Mouse (Mus musculus): ENCODE results near the gene Nfe2. TPM values are rescaled to one million over a fixed set of nuclear protein-coding genes. Genes with fewer than 3 reads are reported as not detected.

The Nfe2 gene
- 4.3 and 6.9 TPM in 2 replicates for polyA plus RNA-seq (2015; fragmentation: Nextera tagmentation; extraction: Ambion mirVana)

GRCm38 (mm10) chr15:103257790-103258728 lies at the start of gene Nfe2:
Nfe2 (minus strand) TSS chr15:103258403.
- no peaks in the 10 kb centered on the region for H3K36me3 ChIP-seq (ENCODE audit: control insufficient read depth, insufficient read depth, low read length)
- peak within 1 kb of the TSS; percentile 17 for H3K4me3 ChIP-seq (ENCODE audit: low read length)
- 10% methylated on average over 15 of the region's 15 CpGs for WGBS
- peaks cover 3% of the 10 kb centered on the region; the same call in 1 of the 2 replicates for H3K27me3 ChIP-seq (ENCODE audit: control insufficient read depth, insufficient read depth, low read depth, low read length)
- H3K27ac ChIP-seq (ENCODE audit: low read length) = no peak within 1 kb of the TSS
- peak; percentile 88 for ATAC-seq (ENCODE audit: low read depth)
- H3K4me1 ChIP-seq (replicated peaks; ENCODE audit: control insufficient read depth, insufficient read depth, low read length) = peaks cover 15% of the 10 kb centered on the region
- H3K4me2 ChIP-seq (ENCODE audit: low read depth, low read length) = peak within 1 kb of the TSS; percentile 50
- H3K9ac ChIP-seq (ENCODE audit: low read length) = peak within 1 kb of the TSS; percentile 19; the same call in 1 of the 2 replicates
- no peaks in the 10 kb centered on the region for H3K9me3 ChIP-seq (ENCODE audit: control insufficient read depth, low read length)

DNA sequence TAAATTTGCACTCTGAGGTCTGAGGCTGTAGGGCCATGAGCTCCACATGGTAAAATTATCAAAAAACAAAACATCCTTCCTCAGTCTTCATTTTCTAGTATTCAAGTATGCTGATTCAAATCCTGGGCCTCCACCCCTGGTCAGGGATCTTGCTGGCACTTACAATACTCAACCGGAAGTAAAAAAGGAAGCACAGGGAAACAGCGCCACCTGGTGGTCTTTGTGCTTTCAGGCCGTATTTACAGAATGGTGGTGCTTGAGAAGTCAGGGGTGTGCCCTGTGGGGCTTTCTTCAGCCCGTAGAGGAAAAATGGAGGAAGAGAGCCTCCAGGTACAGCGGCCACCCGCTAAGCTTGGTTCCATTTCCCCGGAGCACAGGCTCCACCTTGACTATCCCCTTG lies 48.9 kb upstream of the Nfe2 start:
- 2% methylated on average over 7 of the region's 7 CpGs for WGBS
- Histone ChIP-seq H3K4me1 (replicated peaks; ENCODE audit: control insufficient read depth, insufficient read depth, low read length) (peaks cover 47% of the 10 kb centered on the region), H3K27me3 (ENCODE audit: control insufficient read depth, insufficient read depth, low read depth, low read length) (peaks cover 3% of the 10 kb centered on the region; the same call in 1 of the 2 replicates), H3K9ac (ENCODE audit: low read length) (peak overlapping the region; percentile 51), H3K4me3 (ENCODE audit: low read length) (no peak overlapping the region), H3K4me2 (ENCODE audit: low read depth, low read length) (peak overlapping the region; percentile 41), H3K27ac (ENCODE audit: low read length) (peak overlapping the region; percentile 51), H3K9me3 (ENCODE audit: control insufficient read depth, low read length) (no peaks in the 10 kb centered on the region), H3K36me3 (ENCODE audit: control insufficient read depth, insufficient read depth, low read length) (no peaks in the 10 kb centered on the region)
- ATAC-seq (ENCODE audit: low read depth) = no peak

GRCm38 (mm10) chr15:103305792-103306645 lies 47.8 kb upstream of the Nfe2 start:
- Histone ChIP-seq H3K27ac (ENCODE audit: low read length) (peak overlapping the region; percentile 96), H3K36me3 (ENCODE audit: control insufficient read depth, insufficient read depth, low read length) (no peaks in the 10 kb centered on the region), H3K27me3 (ENCODE audit: control insufficient read depth, insufficient read depth, low read depth, low read length) (peaks cover 3% of the 10 kb centered on the region; the same call in 1 of the 2 replicates), H3K9me3 (ENCODE audit: control insufficient read depth, low read length) (no peaks in the 10 kb centered on the region), H3K4me2 (ENCODE audit: low read depth, low read length) (peak overlapping the region; percentile 65), H3K4me3 (ENCODE audit: low read length) (peak overlapping the region; percentile 53), H3K9ac (ENCODE audit: low read length) (peak overlapping the region; percentile 81), H3K4me1 (replicated peaks; ENCODE audit: control insufficient read depth, insufficient read depth, low read length) (peaks cover 58% of the 10 kb centered on the region)
- ATAC-seq (ENCODE audit: low read depth) = no peak
- WGBS = 31% methylated on average over 8 of the region's 8 CpGs

DNA sequence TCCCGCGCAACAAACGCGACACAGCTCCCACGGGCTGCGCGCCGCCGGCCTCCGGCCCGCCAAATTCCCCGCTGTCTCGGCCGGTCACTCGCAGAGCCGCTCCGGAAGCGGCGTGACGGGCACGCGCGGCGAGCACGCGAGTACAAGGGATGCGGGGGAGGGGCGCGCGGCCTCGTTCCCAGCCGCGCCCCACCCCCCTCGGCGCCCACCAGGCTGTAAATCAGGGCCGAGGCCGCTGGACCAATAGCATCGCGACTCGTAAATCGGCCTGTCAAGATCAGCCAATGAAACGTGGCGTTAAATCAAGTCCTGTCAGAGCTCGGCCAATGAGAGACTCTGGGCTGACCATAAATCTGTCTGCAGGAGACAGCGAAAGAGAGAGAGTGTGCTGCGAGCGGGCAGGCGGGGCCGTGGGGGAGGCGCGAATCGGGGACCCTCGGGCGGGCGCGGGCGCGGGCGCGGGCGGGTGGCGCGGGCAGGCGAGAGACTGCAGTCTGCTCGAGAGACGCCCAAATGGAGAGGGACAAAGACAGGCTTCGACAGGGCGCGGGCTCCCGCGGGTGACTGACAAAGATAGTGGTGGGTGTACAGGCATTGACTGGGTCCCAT lies 47.0 kb upstream of the Nfe2 start:
- Histone ChIP-seq H3K36me3 (ENCODE audit: control insufficient read depth, insufficient read depth, low read length) (no peaks in the 10 kb centered on the region), H3K9ac (ENCODE audit: low read length) (peak overlapping the region; percentile 81), H3K4me2 (ENCODE audit: low read depth, low read length) (peak overlapping the region; percentile 65), H3K27me3 (ENCODE audit: control insufficient read depth, insufficient read depth, low read depth, low read length) (peaks cover 3% of the 10 kb centered on the region; the same call in 1 of the 2 replicates), H3K27ac (ENCODE audit: low read length) (peak overlapping the region; percentile 96), H3K9me3 (ENCODE audit: control insufficient read depth, low read length) (no peaks in the 10 kb centered on the region), H3K4me1 (replicated peaks; ENCODE audit: control insufficient read depth, insufficient read depth, low read length) (peaks cover 66% of the 10 kb centered on the region), H3K4me3 (ENCODE audit: low read length) (peak overlapping the region; percentile 53)
- peak; percentile 96 for ATAC-seq (ENCODE audit: low read depth)
- 1% methylated on average over 66 of the region's 71 CpGs for WGBS

DNA sequence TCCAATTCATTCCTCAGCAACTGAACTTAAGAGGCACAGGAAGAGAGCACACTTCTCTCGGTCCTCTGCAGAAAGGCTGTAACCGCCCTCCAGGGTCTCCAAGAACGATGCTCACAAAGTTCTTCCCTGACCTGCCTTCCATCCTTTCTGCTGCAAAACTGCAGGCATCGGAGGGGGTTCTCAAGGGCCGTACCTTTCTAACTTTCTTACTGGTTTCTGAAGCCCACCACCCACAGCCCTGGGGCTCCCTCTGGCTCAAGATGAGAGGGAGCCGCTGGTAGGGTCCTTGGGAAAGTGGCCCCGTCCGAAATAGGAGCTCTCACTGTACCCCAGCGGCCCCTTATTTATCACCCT lies 46.4 kb upstream of the Nfe2 start:
- 0% methylated on average over 9 of the region's 9 CpGs for WGBS
- H3K9ac ChIP-seq (ENCODE audit: low read length) = peak overlapping the region; percentile 72

DNA sequence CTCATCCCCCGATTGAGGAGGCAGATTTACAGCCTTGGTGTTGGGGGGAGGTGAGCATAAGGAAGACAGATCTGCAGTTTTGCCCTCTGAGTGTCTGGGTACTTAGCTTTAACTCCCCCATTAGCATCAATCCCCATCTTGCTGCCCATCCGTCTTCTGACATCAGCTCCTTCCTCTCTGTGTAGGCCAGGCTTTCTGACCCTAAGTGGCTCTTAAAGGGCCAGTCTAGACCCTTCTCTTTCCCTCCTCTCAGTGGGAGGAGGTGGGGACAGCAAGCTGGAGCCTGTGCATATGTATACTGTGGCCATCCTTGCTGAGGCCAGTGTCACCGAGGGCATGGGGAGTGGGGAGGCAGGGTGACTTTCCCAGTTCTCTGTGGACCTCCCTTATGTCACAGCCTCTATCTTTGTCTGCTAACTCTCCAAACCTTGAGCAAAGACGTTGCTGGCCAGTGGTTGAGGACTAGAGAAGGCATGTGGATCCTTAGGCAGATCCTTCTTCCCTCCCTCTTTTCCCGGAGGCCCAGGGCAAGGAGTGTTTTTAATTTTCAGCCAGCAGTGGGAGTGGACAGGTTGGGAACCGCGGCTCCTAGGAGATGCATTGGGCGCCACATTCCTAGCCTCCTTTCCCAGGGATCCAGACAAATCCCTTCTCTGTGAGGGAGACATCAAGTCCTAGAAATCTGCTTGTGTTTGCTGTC lies 45.9 kb upstream of the Nfe2 start:
- no peaks in the 10 kb centered on the region for H3K36me3 ChIP-seq (ENCODE audit: control insufficient read depth, insufficient read depth, low read length)
- H3K9me3 ChIP-seq (ENCODE audit: control insufficient read depth, low read length) = no peaks in the 10 kb centered on the region
- ATAC-seq (ENCODE audit: low read depth) = no peak
- H3K4me3 ChIP-seq (ENCODE audit: low read length) = peak overlapping the region; percentile 53
- H3K27me3 ChIP-seq (ENCODE audit: control insufficient read depth, insufficient read depth, low read depth, low read length) = peaks cover 1% of the 10 kb centered on the region; the same call in 1 of the 2 replicates
- peak overlapping the region; percentile 65 for H3K4me2 ChIP-seq (ENCODE audit: low read depth, low read length)
- H3K9ac ChIP-seq (ENCODE audit: low read length) = peak overlapping the region; percentile 72
- peak overlapping the region; percentile 90 for H3K27ac ChIP-seq (ENCODE audit: low read length)
- 6% methylated on average over 8 of the region's 8 CpGs for WGBS
- H3K4me1 ChIP-seq (replicated peaks; ENCODE audit: control insufficient read depth, insufficient read depth, low read length) = peaks cover 75% of the 10 kb centered on the region

More for the DNA sequence above, 46.4 kb upstream of the Nfe2 start:
- Histone ChIP-seq H3K9me3 (ENCODE audit: control insufficient read depth, low read length) (no peaks in the 10 kb centered on the region), H3K27ac (ENCODE audit: low read length) (peak overlapping the region; percentile 90), H3K4me1 (replicated peaks; ENCODE audit: control insufficient read depth, insufficient read depth, low read length) (peaks cover 72% of the 10 kb centered on the region), H3K4me3 (ENCODE audit: low read length) (peak overlapping the region; percentile 53), H3K36me3 (ENCODE audit: control insufficient read depth, insufficient read depth, low read length) (no peaks in the 10 kb centered on the region), H3K27me3 (ENCODE audit: control insufficient read depth, insufficient read depth, low read depth, low read length) (peaks cover 3% of the 10 kb centered on the region; the same call in 1 of the 2 replicates), H3K4me2 (ENCODE audit: low read depth, low read length) (peak overlapping the region; percentile 65)
- ATAC-seq (ENCODE audit: low read depth) = peak; percentile 1; the same call in 1 of the 2 replicates

DNA sequence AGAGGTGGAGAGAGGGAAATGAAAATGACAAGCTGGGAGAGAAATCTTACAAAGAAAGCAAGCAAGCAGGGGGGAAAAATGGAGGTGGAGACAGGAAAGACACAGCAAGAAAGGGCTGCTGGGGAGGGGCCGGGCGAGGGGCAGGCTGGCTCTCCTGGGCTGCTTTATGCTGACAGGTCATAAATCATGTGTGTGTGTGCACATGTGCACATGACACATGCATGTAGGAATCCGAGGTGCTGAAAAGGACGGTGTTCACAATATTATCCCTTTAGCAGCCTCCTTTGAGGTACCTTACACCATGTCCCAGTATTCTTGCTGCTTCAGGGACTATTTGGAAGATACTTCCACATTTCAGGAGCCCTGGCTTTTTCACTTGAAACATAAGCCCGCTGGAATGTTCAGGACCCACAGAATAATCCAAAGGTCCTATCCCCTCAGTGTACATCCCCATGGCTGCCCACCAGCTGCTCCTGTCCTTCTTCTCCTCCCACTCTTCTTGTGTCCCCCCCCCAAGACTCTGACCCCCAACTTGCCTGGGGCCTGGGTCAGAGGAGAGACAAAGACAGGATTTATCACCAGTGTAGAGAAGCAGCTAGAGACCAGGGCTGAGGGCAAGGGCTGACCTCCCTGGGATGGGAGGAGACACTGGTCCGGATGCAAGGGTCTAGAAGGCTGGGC lies 44.3 kb upstream of the Nfe2 start:
- Histone ChIP-seq H3K4me3 (ENCODE audit: low read length) (no peak overlapping the region), H3K27ac (ENCODE audit: low read length) (peak overlapping the region; percentile 82), H3K4me1 (replicated peaks; ENCODE audit: control insufficient read depth, insufficient read depth, low read length) (peaks cover 70% of the 10 kb centered on the region), H3K9me3 (ENCODE audit: control insufficient read depth, low read length) (no peaks in the 10 kb centered on the region), H3K27me3 (ENCODE audit: control insufficient read depth, insufficient read depth, low read depth, low read length) (no peaks in the 10 kb centered on the region), H3K36me3 (ENCODE audit: control insufficient read depth, insufficient read depth, low read length) (no peaks in the 10 kb centered on the region), H3K4me2 (ENCODE audit: low read depth, low read length) (no peak overlapping the region), H3K9ac (ENCODE audit: low read length) (peak overlapping the region; percentile 33)
- no peak for ATAC-seq (ENCODE audit: low read depth)
- WGBS = 32% methylated on average over 6 of the region's 6 CpGs

All from lung, embryonic 16.5 days (tissue).